In genomic region chr12:3817566-3817965, GRCm38 (mm10) we compare ENCODE assay signal across 9 mouse cellular contexts. TPM values are rescaled to one million over a fixed set of nuclear protein-coding genes. Genes with fewer than 3 reads are reported as not detected.
DNase-seq lines count a peak whose midpoint lies in the region; ATAC-seq lines count a peak whose summit lies in the region.
"Had no signal": no experiment of that assay in that cellular context is flagged by ENCODE, and none has a peak within 500 bp of the region (broad histone marks: within the 10 kb centered on the region; RNA-seq: fewer than 3 reads in every experiment).

No protein-coding gene starts in this region.

- WGBS in neural tube, embryonic 15.5 days: 81% methylated on average over 5 of the region's 5 CpGs

- peak overlapping the region; percentile 23; the same call in 1 of the 2 replicates for H3K27ac ChIP-seq in neural tube, embryonic 15.5 days (replicated peaks)
- H3K27ac ChIP-seq: heart, embryonic 10.5 days had no signal

- H3K36me3 ChIP-seq in neural tube, embryonic 15.5 days: no peaks in the 10 kb centered on the region

- no peaks in the 10 kb centered on the region for H3K27me3 ChIP-seq in neural tube, embryonic 15.5 days (replicated peaks)

- no peak for ATAC-seq in neural tube, embryonic 15.5 days (ENCODE audit: low FRiP score)

- DNase-seq in heart, postnatal 4 days: peak; percentile 56
- DNase-seq in heart, adult 9 months (ENCODE audit: low spot score in 2 of 2): no peak
- no peak for DNase-seq in neural tube, embryonic 10.5 days (ENCODE audit: extremely low spot score, low spot score)
- DNase-seq in cerebellum, postnatal 36 days: peak; percentile 55 to 61
- no peak for DNase-seq in frontal cortex, postnatal 14 days (ENCODE audit: low spot score in 2 of 2)
- DNase-seq in frontal cortex, postnatal 36 days (ENCODE audit: low spot score in 2 of 2): no peak

- no peak overlapping the region for H3K4me3 ChIP-seq in neural tube, embryonic 15.5 days (replicated peaks)
- H3K4me3 ChIP-seq: heart, embryonic 10.5 days had no signal

- H3K4me2 ChIP-seq in neural tube, embryonic 15.5 days: no peak overlapping the region
- H3K4me2 ChIP-seq: liver, embryonic 11.5 days had no signal

- no peak overlapping the region for H3K9ac ChIP-seq in neural tube, embryonic 15.5 days (replicated peaks)

- peaks cover 68% of the 10 kb centered on the region for H3K4me1 ChIP-seq in neural tube, embryonic 15.5 days

- H3K9me3 ChIP-seq in neural tube, embryonic 15.5 days (replicated peaks): no peaks in the 10 kb centered on the region
- H3K9me3 ChIP-seq: heart, embryonic 10.5 days had no signal

RNA-seq across cellular contexts. Expression of gene Dnmt3a, which starts 11.8 kb away (rescaled TPM):
- total RNA-seq in heart, postnatal 4 days (2021): 100 to 1,000 TPM; 118 TPM
- 116 and 134 TPM in 2 replicates for polyA plus RNA-seq in neural tube, embryonic 15.5 days (2015; fragmentation: Nextera tagmentation; extraction: Ambion mirVana)

Comparison
In these comparisons a context has a peak if more than half of its experiments do, and no peak if none do; other contexts are left out.
1. DNase-seq: peak in heart, postnatal 4 days (single experiment) and cerebellum, postnatal 36 days (2 of 2); none in heart, adult 9 months (0 of 2), neural tube, embryonic 10.5 days (single experiment), frontal cortex, postnatal 14 days (0 of 2) and frontal cortex, postnatal 36 days (0 of 2).